Mouse (Mus musculus): ENCODE data around the gene Myo1d. TPM values are rescaled to one million over a fixed set of nuclear protein-coding genes. Genes with fewer than 3 reads are reported as not detected.

Myo1d gene
- polyA plus RNA-seq, 1 experiment = 16.9 TPM

DNA sequence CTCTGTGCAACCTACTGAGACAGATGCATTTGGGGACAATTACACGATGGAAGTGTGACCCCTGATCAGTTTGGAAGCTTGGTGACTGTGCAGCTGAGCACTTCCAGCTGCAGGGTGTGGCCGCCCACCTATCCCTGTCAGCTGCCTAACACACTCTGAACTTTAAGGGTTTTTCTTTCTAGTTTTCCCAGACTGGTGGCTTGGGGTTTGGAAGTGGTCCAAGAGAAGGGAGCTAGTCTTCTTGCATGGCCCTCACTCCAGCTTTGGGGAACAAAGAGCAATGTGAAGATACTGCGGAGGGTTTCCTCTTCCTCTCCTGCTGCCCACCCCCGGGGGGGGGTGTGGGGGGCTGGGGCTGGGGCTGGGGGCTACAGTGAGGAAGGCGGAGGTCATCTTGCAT is 300.4 kb downstream of the Myo1d start:
- H3K4me1 ChIP-seq (ENCODE audit: control insufficient read depth, insufficient read depth, low read length) = peaks cover 23% of the 10 kb centered on the region
- 16% methylated on average over 5 of the region's 5 CpGs for WGBS
- TF ChIP-seq POLR2A (IDR thresholded peaks at IDR 0.05; ENCODE audit: borderline replicate concordance, insufficient read depth, low read length) (no peak), CTCF (IDR thresholded peaks at IDR 0.05; ENCODE audit: borderline replicate concordance, insufficient read depth, low read depth, low read length) (no peak)
- DNase-seq = peak; percentile 56 to 66
- peak overlapping the region; percentile 73 for H3K27ac ChIP-seq (ENCODE audit: insufficient read depth, low read length)
- H3K27me3 ChIP-seq (ENCODE audit: control insufficient read depth, insufficient read depth, low read length) = no peaks in the 10 kb centered on the region
- H3K4me3 ChIP-seq (replicated peaks; ENCODE audit: insufficient read depth, low read depth, low read length) = peak overlapping the region; percentile 92

DNA sequence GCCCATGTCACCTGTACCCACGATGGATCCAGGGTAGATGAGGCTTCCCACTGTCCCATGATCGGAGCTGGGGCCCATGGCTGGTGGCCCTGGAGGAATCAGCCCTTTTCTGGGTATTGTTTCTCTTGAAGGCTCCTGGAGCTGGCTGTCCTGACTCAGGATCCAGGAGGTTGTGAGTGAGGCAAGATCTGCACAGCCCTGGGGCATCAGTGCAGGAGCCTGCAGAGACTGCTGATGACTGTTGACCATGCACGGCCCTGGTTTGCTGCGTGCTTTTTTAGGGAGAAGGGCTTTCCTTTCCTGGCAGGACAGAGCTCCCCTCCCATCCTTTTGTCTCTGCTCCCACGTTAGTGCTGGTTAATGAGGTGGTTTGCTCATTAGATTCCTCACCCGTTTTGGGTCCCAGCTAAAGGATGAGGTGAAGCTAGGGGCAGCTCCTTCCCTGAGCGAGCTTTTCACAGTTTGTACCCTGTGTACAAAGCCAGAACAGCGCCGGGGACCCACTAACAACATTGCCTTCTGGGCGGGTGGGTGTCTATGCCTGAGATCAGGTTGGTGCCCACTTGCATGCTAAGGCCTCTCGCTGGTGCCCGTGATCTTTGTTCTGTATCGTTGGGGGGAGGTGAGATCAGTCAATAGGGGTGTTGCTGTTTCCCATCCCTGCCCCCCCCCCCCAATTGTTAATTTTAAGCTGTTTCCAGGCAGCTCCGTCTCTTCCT is 301.0 kb downstream of the Myo1d start:
- no peaks in the 10 kb centered on the region for H3K27me3 ChIP-seq (ENCODE audit: control insufficient read depth, insufficient read depth, low read length)
- peaks cover 28% of the 10 kb centered on the region for H3K4me1 ChIP-seq (ENCODE audit: control insufficient read depth, insufficient read depth, low read length)
- TF ChIP-seq POLR2A (IDR thresholded peaks at IDR 0.05; ENCODE audit: borderline replicate concordance, insufficient read depth, low read length) (no peak), CTCF (IDR thresholded peaks at IDR 0.05; ENCODE audit: borderline replicate concordance, insufficient read depth, low read depth, low read length) (no peak)
- DNase-seq = peak; percentile 45 to 64
- 10% methylated on average over 14 of the region's 14 CpGs for WGBS
- peak overlapping the region; percentile 73 for H3K27ac ChIP-seq (ENCODE audit: insufficient read depth, low read length)
- peak overlapping the region; percentile 92 for H3K4me3 ChIP-seq (replicated peaks; ENCODE audit: insufficient read depth, low read depth, low read length)

DNA sequence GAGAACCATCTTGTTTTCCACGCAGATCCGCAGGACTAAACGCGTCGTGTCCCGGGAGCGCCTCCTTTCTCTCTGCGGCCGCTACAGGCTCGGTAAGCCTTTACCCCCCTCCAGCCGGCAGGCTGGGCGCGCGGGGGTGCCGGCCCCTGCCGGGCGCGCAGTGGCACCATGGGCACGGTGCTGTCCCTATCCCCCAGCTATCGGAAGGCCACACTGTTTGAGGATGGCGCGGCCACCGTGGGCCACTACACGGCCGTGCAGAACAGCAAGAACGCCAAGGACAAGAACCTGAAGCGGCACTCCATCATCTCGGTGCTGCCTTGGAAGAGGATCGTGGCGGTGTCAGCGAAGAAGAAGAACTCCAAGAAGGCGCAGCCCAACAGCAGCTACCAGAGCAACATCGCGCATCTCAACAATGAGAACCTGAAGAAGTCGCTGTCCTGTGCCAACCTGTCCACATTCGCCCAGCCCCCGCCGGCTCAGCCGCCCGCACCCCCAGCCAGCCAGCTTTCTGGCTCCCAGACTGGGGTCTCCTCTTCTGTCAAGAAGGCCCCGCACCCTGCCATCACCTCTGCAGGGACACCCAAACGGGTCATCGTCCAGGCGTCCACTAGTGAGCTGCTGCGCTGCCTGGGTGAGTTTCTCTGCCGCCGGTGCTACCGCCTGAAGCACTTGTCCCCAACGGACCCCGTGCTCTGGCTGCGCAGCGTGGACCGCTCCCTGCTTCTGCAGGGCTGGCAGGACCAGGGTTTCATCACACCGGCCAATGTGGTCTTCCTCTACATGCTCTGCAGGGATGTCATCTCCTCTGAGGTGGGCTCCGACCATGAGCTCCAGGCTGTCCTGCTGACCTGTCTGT is 302.3 kb downstream of the Myo1d start:
- 2% methylated on average over 55 of the region's 55 CpGs for WGBS
- no peak for TF ChIP-seq CTCF (IDR thresholded peaks at IDR 0.05; ENCODE audit: borderline replicate concordance, insufficient read depth, low read depth, low read length)
- 0 out of 2 replicates have a peak, but pooled peaks have one; percentile 7 for TF ChIP-seq POLR2A (IDR thresholded peaks at IDR 0.05; ENCODE audit: borderline replicate concordance, insufficient read depth, low read length)
- H3K27ac ChIP-seq (ENCODE audit: insufficient read depth, low read length) = peak overlapping the region; percentile 96
- no peaks in the 10 kb centered on the region for H3K27me3 ChIP-seq (ENCODE audit: control insufficient read depth, insufficient read depth, low read length)
- peak overlapping the region; percentile 92 for H3K4me3 ChIP-seq (replicated peaks; ENCODE audit: insufficient read depth, low read depth, low read length)
- DNase-seq = peak; percentile 63 to 75
- peaks cover 17% of the 10 kb centered on the region for H3K4me1 ChIP-seq (ENCODE audit: control insufficient read depth, insufficient read depth, low read length)

DNA sequence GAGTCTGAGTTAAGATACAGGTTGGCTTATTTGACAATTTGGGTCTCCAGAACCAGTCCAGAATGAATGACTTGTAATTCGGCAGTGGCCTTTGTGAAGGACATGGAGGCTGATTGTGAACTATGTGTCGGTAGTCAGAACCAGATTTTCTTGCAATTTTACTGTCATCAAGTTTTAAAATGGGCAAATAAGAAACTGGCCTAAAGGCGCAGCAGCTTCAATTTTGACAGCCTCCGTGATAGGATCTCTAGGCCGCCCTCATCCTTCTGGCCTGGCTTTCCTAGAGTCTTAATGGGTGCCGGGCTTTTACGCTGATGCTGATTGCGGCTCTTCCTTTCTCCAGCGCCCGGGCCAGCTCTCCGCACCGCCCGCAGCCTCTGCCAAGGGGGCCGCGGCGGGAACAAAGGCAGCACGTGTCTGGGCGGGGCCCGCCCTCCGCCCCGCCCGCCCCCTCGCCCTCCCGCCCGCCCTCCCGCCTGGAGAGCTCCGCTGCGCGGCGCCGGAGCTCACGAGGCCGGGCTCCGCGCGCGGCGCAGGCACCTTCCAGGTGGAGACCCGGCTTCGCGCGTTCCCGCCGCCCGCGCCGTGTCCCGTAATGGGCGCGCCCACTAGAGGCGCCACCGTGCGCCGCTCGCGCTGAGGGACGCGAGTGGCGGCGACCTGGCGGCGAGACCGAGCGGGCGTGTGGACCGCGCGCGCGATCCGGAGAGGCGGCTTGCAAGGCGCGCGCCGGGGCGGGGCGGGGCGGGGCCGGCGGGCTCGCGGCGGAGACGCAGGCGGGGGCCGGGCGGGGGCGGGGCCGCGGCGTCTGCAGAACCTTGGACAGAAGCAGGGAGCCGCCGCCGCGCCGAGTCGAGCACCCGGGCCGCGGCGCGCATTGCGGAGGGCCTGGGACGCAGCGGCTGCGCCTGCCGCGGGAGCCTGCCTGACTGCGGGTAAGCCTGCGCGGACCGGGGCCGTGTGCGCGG is 303.3 kb downstream of the Myo1d start, which contains the start of gene Cdk5r1:
TSS of gene Cdk5r1 (plus strand) at position 802 of the 968 bp plus-strand sequence.
- peak within 1 kb of the TSS; percentile 96 for H3K27ac ChIP-seq (ENCODE audit: insufficient read depth, low read length)
- H3K4me1 ChIP-seq (ENCODE audit: control insufficient read depth, insufficient read depth, low read length) = peaks cover 16% of the 10 kb centered on the region; the same call in 1 of the 2 replicates
- WGBS = 1% methylated on average over 82 of the region's 116 CpGs
- H3K4me3 ChIP-seq (replicated peaks; ENCODE audit: insufficient read depth, low read depth, low read length) = peak within 1 kb of the TSS; percentile 92
- DNase-seq = peak; percentile 95 to 96
- H3K27me3 ChIP-seq (ENCODE audit: control insufficient read depth, insufficient read depth, low read length) = no peaks in the 10 kb centered on the region
- peak; percentile 63 for TF ChIP-seq POLR2A (IDR thresholded peaks at IDR 0.05; ENCODE audit: borderline replicate concordance, insufficient read depth, low read length)
- TF ChIP-seq CTCF (IDR thresholded peaks at IDR 0.05; ENCODE audit: borderline replicate concordance, insufficient read depth, low read depth, low read length) = peak; percentile 67

DNA sequence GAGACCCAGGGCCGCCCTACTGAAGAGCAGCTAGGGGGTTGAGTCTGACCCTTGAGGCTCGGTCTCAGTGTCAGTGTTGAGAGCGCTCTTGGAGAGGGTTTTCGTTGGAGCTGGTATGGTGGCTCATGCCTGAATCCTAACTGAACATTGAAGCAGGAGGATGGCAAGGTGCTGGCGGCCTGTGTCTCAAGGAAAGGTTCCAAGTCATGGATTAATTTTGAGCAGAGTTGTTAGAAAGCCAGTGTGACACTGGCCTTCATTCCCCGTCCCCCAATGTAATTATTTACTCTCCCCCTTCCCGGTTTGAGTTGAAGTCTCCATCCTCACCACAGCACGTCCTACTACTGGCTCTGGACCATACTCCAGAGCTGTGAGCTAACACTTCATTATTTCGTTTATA is 304.3 kb downstream of the Myo1d start:
- no peak overlapping the region for H3K4me3 ChIP-seq (replicated peaks; ENCODE audit: insufficient read depth, low read depth, low read length)
- H3K27me3 ChIP-seq (ENCODE audit: control insufficient read depth, insufficient read depth, low read length) = no peaks in the 10 kb centered on the region
- DNase-seq = peak in 1 of 2 experiments; percentile 27
- no peak overlapping the region for H3K27ac ChIP-seq (ENCODE audit: insufficient read depth, low read length)
- H3K4me1 ChIP-seq (ENCODE audit: control insufficient read depth, insufficient read depth, low read length) = peaks cover 16% of the 10 kb centered on the region; the same call in 1 of the 2 replicates
- WGBS = 85% methylated on average over 9 of the region's 9 CpGs
- TF ChIP-seq POLR2A (IDR thresholded peaks at IDR 0.05; ENCODE audit: borderline replicate concordance, insufficient read depth, low read length) = no peak
- TF ChIP-seq CTCF (IDR thresholded peaks at IDR 0.05; ENCODE audit: borderline replicate concordance, insufficient read depth, low read depth, low read length) = no peak

DNA sequence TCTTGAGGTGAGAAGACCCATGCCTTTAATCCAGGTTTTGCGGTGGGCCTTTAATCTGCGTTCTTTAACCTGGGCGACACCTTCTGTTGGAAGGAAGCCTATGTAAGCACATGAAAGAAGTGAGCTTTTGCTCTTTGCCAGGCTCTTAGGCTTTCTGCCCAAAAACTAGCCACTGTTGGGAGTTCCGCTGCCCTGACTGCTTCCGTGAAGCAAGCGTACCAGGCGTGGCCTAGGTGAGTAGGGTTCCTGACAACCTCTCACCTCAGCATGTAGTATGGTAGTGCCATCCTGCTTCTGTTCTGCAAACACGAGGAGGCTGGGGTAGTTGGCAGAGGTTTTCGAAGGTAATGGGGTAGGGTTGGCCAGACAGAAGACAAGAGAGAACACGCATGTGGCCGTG is 305.0 kb downstream of the Myo1d start:
- Histone ChIP-seq H3K27me3 (ENCODE audit: control insufficient read depth, insufficient read depth, low read length) (no peaks in the 10 kb centered on the region), H3K4me1 (ENCODE audit: control insufficient read depth, insufficient read depth, low read length) (peaks cover 16% of the 10 kb centered on the region; the same call in 1 of the 2 replicates), H3K27ac (ENCODE audit: insufficient read depth, low read length) (no peak overlapping the region), H3K4me3 (replicated peaks; ENCODE audit: insufficient read depth, low read depth, low read length) (no peak overlapping the region)
- peak in 1 of 2 experiments; percentile 33 for DNase-seq
- TF ChIP-seq CTCF (IDR thresholded peaks at IDR 0.05; ENCODE audit: borderline replicate concordance, insufficient read depth, low read depth, low read length) (no peak), POLR2A (IDR thresholded peaks at IDR 0.05; ENCODE audit: borderline replicate concordance, insufficient read depth, low read length) (no peak)
- WGBS = 88% methylated on average over 11 of the region's 11 CpGs

All from cerebellum, adult 2 months (tissue).